Comparison of ENCODE assay signal across 21 mouse cellular contexts in the genomic region with DNA sequence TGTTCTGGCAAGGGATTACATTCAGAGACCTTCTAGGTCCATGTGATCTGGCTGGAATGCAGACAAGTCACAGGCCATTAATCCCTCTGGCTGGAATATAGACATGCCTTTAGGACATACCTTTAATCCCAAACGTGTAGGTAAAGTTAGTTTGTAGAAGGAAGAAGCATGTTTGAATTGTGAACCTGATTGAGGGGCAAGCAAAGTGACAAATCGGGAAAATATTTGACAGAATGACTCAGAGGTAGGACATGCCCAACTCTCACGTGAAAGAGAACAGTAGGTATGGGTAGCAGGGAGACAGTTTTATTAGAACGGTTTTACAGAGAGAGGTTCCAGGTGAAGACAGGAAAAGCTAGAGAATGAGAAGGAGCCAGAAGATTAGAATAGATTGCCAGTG. TPM values are rescaled to one million over a fixed set of nuclear protein-coding genes. Genes with fewer than 3 reads are reported as not detected.
"Had no signal": no experiment of that assay in that cellular context is flagged by ENCODE, and none has a peak within 500 bp of the region (broad histone marks: within the 10 kb centered on the region; RNA-seq: fewer than 3 reads in every experiment).

No protein-coding gene starts in this region.

- H3K36me3 ChIP-seq: limb, embryonic 10.5 days; midbrain, embryonic 10.5 days; neural tube, embryonic 15.5 days had no signal

- H3K27ac ChIP-seq: left cerebral cortex, adult 2 months; limb, embryonic 10.5 days; liver, embryonic 13.5 days; midbrain, embryonic 10.5 days; neural tube, embryonic 15.5 days had no signal

- H3K9ac ChIP-seq: liver, embryonic 13.5 days; neural tube, embryonic 15.5 days had no signal

- H3K4me1 ChIP-seq: midbrain, embryonic 10.5 days; neural tube, embryonic 15.5 days had no signal

- H3K4me3 ChIP-seq: left cerebral cortex, adult 2 months; limb, embryonic 10.5 days; liver, embryonic 13.5 days; midbrain, embryonic 10.5 days; myocyte; neural tube, embryonic 15.5 days had no signal

- H3K4me2 ChIP-seq: liver, embryonic 13.5 days; neural tube, embryonic 15.5 days had no signal

- H3K27me3 ChIP-seq: neural tube, embryonic 15.5 days had no signal

- H3K9me3 ChIP-seq: limb, embryonic 10.5 days; liver, embryonic 13.5 days; midbrain, embryonic 10.5 days; neural tube, embryonic 15.5 days had no signal

- DNase-seq: kidney, adult 9 months; kidney, postnatal 4 days; liver, embryonic 13.5 days; lung, adult 2 months; midbrain, embryonic 14.5 days; right cerebral cortex, adult 18-20 months; right cerebral cortex, postnatal 25 days; thymus, postnatal 36 days had no signal

RNA-seq across cellular contexts. Expression of a gene that starts 8.0 kb away (rescaled TPM):
- polyA plus RNA-seq: lung, postnatal 0 days; midbrain, embryonic 14.5 days; myocyte; neural tube, embryonic 11.5 days; stomach, embryonic 16.5 days had no signal

RNA-seq across cellular contexts. Expression of a gene that starts 18.0 kb away (rescaled TPM):
- total RNA-seq: layer of hippocampus, postnatal 25 days had no signal
- polyA plus RNA-seq: limb, embryonic 10.5 days; myocyte; neural tube, embryonic 11.5 days had no signal

RNA-seq across cellular contexts. Expression of a gene that starts 22.2 kb away (rescaled TPM):
- total RNA-seq: layer of hippocampus, adult 8-10 months; left cerebral cortex, adult 2 months; megakaryocyte, adult 5-6 weeks had no signal
- polyA plus RNA-seq: limb, embryonic 14.5 days; liver, embryonic 13.5 days; lung, adult 2 months; lung, postnatal 0 days; neural tube, embryonic 11.5 days; small intestine, adult 2 months had no signal

RNA-seq across cellular contexts. Expression of a gene that starts 24.6 kb away (rescaled TPM):
- polyA plus RNA-seq: small intestine, adult 2 months had no signal
